Mouse (Mus musculus) cerebellum, adult 18-20 months (tissue): ENCODE data around the gene Exo1.
A peak's percentile ranks its signal among the peaks of the same experiment; 100 is the strongest.

Experiments
- DNase-seq, 2 experiments: peaks; one replicate each; pipeline ENCODE4 v3.0.0; 2021

Exo1 gene

DNA sequence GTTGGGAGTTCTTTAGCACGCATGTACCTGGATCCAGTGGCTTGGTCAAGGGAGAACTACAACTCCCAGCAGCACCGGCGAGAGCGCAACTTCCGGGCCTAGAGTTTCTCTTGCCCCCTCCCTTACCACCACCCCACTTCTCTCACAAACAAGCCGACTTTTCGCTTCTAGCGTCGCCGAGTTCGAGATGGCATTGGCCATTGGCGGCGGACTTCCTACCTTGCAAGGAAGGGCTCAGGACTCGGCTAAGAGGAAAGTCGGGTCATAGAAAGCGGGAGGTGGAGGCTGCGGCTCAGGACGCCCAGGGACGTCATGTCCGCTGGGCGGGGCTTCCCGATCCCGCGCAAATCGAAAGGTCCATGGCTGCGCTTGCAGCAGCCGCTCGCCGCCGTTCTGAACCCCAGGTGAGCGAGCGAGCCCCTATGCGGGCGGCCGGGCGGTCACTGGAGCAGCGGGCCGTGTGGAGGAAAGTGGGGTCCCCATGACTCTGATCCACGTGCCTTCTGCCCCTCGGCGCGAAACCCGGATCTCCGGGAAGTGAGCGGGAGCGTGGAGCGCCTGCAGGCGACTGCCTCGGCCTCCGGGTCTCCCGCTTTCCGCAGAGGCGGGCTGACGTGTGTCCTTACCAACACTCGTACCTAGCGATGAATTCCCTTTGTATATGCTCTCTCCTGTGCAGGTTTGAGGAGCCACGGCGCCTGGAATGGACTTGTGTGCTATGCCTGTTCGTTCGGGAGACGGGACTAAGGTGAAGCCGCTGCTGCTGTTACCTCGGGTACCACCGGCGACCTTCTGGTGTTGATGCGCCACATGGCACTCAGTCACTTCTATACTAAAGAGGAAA lies at the start of gene Exo1:
Exo1 (plus strand) TSS at position 129 of the 844 bp plus-strand sequence.
- DNase-seq, result peak; percentile 89 to 90

DNA sequence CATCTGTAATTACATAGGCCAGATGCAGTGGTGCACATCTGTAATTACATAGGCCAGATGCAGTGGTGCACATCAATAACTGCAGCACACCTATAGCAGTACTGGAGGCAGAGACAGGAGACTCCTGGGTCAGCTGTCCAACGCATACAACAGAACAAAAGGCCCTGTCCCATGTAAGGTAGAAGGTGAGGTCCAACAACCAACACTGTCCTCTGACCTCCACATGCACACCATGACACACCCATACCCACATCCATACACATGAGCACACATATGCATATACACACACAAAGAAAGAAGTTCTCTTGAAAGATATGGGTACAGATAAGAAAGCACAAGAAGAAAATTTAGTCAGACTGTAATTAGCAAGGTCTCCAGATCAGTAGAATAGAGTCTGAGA lies 24.9 kb upstream of the Exo1 start:
- DNase-seq, result no peak

DNA sequence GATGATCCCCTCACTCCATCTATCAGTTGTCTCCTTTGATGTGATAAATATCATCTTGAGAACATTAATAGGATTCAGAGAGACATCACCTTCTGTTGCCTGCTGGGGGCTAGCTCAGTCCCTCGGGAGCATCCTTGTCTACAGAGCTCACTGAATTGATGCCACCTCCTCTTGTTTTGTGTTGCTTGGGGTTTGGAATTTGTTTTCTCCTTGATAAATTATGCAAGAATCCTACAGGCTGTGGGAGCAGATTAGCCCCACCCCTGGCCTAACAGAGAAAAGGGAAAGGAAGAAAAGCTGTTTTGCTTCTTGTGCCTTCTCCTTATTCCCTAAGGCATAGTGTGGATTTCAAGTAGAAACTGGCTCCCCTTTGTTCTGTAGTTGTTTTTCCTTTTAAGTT lies 13.3 kb upstream of the Exo1 start:
- no peak for DNase-seq

DNA sequence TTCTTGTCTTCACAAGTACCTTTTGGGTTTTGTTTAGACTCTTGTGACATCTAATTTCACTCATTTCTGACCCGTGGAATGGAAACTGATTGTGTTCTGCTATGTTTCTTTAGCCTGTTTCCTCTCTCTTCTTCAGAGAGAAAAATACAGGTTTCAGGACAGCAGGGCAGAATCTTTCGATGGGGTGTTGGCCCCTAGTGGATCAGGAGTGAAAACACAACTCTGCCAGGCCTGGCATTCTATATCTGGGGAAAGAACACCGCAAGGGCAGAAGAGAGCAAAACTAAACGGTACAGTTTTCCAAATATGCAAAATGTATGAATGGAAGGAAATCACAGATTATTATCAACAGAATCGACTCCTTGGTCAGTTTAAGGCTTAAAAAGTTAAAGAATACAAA lies 12.8 kb upstream of the Exo1 start:
- DNase-seq, result peak; percentile 5 to 14

DNA sequence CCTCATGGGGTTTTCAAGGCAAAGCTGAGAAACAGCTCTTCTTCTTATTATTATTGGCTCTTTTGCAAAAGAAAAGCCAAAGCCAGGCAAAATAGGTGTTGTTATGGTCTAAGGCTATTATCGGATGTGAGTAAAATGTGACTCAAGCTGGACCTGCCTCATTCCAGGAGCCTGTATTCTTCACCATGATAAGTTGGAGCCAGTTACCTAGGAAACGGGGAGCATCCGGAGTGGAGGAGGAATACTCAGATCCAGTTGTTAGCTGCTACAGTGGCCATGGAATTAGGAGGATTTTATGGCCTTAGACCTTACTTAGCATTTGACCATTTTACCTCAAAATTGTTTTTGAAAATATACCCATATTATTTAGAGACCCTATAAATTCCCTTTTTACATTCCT lies 9.7 kb upstream of the Exo1 start:
- DNase-seq, result no peak

DNA sequence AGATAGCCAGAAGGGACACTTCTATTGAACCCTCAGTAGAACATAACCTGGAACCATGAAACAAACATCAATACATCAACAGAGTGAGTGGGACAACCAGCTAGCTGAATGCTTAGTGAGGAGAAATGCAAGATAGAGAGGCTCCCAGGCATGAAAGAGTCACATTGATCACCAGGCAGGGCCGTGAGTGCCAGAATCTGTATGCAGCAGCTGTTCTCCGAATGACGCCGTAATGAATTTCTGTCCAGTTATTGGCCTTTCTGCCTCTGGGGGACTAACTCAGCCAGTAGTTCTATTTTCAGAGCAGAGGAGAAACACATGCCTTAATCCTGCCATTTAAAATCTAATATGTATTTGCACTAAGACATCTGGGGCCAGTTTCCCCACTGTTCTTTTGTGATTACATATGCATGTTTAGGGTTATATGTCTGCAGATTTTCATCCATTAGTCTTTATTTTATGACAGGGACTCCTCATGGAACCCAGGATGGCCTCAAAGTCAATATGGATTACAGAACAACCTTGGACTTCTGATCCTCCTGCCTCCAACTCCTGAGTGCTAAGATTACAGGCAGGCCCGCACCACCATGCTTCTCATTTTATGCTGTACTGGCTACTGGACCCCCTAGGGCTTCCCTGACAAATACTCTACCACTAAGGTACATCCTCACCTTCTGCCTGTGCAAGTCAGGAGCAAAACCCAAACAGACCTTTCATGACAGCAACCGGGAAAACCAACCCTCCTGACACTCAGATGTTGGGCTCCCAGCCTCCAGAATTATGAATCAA lies 8.2 kb upstream of the Exo1 start:
- no peak for DNase-seq

DNA sequence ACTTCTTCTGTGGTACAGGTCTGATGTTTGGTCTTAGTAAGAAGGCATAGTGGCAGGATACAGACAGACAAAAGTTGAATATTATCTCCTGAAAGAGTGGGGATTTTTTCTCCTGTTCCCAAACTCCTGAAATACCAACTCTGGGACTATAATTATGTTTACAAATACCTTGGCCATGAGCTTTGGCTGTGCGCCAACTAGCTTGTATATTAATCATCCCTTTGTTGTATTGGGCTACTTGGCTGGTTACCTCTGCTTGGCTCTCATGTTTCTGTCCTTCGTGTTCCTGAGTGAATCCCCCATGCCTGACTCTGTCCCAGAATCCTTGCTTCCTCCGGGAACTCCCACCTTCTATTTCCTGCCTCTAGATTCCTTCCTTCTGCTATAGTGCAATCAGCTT lies 3.0 kb downstream of the Exo1 start:
- no peak for DNase-seq

DNA sequence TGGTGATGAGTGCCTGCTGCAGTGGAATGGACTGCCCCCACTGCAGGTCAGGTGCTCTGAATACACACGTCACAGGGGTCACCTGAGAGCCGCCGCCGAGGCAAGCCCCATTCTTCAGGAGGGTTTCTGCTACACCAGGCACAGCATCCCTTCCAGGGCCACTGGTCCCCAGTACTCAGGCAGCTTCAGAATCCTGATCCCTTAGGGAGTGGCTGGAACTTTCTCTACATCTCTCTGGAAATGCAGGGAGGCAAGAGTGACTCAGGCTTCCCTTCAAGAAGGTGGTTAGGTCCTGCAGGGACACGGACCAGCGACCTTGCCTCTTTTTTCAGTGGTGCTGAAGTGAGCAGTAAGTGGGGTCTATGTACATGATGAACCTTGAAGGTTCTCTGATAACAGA lies 12.9 kb downstream of the Exo1 start:
- DNase-seq, result no peak

DNA sequence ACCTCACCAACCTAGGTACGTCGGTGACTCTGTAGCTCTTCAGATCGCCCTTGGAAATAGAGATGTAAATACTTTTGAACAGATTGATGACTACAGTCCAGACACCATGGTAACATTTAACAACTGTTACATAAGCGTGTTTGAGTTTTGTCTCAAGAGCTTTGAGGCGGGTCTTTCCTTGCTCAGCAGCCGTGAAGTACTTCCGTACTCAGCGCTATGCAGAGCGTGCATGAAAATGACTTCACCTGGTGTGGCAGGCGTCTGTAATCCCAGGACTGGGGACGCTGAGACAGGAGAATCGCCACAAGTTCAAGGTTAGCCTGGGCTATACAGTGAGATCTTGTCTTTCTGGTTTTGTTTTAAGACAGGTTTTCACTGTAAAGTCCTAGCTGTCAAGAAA lies 13.3 kb downstream of the Exo1 start:
- DNase-seq, result no peak

DNA sequence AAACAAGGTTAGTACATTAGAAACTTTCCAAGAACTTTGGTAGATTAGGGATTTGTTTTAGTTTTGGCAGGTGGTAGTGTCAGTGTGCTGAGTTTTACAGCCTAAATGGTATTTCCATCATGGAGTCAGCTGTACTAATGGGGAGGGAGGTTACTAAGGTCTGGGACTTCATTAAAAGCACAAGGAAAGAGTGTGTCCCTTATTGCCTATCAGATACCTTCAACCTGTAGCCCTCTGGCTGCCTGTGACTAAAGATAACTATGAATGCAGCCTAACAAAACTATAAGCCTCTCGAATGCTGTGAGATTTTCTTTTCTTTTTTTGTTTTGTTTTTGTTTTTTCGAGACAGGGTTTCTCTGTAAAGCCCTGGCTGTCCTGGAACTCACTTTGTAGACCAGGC lies 30.8 kb downstream of the Exo1 start:
- no peak for DNase-seq

DNA sequence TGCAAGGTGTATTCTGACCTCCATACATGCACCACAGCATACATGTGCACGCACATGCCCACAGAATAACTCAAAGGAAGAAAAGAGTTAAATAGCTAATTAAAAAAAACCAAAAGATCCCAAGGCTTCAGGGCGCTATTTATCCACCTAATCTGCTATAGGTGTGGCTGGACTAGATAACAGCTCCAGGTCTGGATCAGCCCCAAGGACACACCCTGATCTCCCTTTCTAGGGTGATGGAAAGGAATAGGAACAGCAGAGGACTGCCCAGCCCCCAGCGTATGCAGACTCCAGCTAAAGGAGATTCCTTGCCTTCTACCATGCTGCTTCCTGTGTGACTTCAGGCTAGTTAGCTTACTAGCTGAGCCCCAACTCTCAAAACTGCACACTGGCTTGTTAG lies 31.7 kb downstream of the Exo1 start:
- DNase-seq, result no peak

DNA sequence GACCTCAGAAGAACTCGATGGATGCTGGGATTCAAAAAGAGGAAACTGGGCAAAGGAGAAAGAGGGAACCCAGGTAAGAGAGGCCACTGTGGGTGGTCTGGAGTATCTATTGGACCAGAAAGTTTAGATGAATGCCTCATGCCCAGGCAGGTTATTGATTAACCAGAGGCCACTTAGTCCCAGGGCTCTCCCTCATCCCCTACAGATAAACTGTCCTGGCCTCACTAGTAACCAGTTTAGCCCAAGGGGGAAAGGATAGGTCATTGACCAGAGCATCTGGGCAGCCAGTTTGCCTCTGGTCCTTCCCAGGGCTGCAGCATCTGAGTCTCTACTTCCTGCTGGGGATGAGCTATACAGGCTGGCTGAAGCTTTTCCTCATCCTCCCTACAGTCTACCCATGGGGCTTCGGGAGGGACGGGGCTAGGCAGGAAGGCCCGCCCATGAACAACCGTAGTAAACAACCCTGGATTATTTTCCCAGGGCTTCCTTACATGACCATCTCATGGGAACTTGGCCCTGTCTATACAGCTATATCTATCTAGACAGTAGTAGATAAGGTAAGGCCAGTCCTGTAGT lies 33.4 kb downstream of the Exo1 start:
- no peak for DNase-seq

DNA sequence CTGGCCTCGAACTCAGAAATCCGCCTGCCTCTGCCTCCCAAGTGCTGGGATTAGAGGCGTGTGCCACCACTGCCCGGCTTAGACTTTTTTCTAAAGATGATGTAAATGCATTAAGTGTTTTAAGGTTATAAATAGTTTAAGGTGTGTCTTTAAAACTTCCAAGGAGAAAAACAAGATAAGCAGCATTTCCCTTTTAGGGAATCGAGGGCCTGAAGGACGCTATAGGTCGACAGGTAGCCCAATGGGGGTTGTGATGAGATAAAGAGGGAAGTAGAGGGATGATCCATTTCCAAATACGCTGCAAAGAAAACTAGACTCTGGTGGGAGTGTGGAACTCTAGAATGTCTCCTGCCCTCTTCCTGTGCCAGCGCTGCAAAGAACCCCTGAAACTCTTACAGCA lies 39.6 kb downstream of the Exo1 start, which contains the start of gene Gm38100:
Gm38100 (plus strand) TSS at position 301 of the 400 bp plus-strand sequence.
- DNase-seq, result no peak

DNA sequence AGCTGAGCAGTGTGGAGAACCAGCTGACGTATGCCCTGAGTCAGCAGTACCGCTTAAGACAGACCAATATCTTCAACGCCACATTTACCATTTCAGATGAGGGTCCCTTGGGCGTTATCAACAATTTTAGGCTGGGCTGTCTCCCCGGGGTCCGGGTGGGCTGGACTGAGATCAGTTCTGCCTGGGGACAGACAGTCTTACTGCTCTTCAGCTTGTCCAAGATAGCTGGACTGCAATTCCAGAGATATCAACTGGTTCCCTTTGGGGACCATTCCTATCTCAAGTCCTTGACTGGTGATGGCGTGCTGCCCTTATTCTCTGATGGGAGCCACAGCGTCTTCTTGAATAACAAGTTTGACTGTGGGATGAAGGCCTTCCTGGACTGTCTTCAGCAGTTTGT lies 40.7 kb downstream of the Exo1 start:
- no peak for DNase-seq

DNA sequence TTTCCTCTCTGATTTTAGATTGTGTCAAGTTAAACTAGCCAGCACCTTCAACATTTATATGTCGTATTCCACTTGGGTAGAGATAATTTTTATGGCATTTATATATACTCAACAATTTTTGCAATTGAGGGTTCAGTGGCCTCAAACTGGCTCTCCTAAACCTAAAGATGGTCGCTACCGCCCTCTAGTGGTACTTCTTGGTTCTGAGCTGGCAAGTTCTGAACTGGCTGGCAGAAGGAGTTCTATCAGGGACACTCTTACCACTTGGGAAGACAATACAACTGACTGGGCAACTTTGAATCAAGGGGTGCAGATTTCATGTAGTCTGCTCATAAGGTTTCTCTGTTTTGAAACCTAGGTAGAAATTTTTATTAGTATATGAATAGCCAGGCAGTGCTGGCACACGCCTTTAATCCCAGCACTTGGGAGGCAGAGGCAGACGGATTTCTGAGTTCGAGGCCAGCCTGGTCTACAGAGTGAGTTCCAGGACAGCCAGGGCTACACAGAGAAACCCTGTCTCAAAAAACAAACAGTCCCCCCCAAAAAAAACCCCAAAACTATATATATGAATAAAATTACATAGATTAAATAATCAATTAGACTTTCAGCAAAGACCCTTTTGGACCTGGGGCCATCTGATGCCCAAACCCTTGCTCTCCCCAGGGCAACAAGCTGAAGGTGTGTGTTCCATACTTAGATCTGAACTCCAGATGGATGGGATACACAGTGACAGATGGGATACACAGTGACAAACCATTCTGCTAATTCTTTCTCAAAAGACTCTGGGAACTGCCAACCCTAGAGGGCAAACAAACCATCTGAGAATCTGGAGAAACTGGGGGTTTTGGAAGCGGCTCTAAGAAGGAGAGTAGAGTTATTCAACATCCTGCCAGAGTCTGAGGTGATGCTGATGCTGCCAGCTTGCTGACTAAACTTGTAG lies 43.7 kb downstream of the Exo1 start:
- DNase-seq, result peak; percentile 69 to 74

DNA sequence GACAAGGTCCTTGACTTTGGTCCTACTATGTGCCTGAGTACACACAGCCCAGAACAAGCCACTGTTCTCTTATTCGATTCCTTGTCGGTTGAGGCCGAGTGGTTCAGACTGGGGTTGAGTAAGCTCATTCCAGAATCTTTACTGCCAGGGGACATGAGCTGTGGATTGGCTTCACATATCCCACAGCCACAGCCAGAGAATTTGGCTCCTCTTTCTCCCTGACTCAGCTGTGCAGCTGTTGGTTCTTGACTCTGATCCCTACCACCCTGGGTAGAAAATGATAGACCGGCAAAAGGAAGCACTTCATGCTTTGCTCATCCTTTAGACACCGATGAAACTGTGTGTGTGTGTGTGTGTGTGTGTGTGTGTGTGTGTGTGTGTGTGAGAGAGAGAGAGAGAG lies 51.0 kb downstream of the Exo1 start:
- no peak for DNase-seq

DNA sequence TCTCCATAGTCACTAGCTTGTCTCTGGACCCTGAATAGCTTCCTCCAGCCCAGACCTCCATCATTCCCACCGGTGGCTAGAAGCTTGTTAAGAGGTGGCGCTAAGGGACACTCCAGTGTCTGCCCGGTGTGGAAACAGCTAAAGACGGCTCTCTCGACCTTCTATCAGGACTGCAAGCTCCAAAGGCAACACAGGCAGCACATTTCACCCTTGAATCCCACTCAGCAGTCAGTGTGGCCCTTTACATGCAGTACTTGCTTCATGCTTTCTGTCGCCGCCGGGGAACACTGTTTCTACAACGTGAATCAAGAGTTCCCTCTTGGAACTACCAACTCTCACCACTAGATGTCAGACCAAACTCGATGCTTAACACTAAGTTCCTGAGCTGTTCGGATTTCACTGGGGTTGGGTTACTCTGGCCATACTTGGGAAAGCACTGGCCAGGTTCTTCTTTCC lies 55.9 kb downstream of the Exo1 start:
- peak; percentile 86 to 87 for DNase-seq

DNA sequence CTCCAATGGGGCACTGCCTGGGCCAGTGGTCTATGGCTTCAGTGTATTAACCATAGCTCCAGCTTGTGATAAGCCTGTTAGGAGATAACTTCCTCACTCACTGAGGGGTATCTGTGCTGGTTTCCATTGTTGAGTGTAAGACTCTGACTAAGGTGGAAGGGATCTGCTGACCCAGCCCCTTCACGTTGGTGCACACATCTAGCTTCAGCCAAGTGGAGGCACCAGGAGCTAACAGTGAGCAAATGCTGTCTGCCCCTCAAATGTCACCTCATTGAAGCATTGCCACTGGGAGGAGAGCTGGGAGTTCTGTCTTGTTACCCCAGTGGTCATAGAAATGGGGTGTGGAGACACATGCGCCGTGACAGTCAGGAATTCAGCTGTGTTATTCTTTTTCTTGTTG lies 58.4 kb downstream of the Exo1 start:
- DNase-seq, result no peak

DNA sequence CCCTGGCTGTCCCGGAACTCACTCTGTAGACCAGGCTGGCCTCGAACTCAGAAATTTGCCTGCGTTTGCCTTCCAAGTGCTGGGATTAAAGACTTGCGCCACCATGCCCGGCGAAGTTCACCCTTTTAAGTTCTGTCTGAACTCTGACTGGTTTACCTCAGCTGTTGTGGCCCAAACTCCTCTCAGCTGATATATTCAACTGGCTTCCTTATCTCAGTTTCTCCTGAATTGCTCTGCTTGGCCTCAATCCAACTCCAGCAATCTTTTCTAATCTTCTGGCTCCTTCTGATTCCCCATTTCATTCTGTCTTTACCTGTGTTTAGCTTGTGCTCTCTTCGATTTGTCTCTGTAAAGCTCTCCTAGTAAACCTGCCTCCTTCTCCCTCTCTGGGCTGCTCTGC lies 62.8 kb downstream of the Exo1 start:
- DNase-seq, result no peak

DNA sequence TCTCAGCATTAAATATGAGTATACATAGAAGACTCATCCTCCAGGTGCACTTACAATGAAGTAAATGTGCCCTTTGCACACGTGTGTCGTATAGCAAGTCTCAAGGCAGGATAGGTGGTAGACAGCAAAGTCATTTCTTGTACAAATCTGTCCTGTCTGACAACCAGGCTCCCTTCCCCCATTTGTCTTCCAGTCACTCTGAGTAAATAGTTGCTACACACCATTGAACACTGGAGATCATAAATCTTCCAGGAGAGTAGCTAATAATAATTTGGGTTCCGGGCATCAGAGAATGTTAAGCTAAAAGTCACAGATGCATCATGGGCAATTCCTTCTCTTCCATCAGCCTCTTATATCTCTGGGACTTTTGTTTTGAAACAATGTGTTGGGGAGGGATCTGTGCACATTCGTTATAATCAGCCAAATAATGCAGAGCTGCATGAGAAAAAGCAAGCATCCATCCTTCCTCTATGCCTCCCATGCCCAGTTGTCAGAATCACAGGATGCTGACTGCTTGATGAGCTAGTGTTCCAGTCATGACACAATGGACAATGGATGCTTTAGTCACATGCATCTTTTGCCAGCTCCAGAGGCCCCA lies 66.4 kb downstream of the Exo1 start:
- no peak for DNase-seq

DNA sequence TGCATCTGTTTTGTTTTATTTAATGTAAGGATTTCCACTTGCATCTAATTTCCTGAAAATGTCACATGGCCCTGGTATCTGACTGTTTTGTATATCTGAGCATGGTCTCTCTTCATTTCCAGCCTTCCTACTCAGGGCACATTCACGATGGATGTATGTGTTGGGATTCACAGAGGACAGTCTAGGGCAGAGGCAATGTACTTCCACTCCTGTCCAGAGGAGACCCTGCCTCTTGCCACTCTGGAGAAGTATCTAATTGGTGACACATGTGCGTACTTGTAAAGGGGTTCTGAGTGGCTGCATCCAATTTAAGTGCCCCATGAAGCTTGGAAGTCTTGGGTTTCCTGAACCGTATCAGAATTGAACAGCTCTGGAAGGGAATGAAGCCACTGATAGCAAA lies 70.0 kb downstream of the Exo1 start:
- no peak for DNase-seq

DNA sequence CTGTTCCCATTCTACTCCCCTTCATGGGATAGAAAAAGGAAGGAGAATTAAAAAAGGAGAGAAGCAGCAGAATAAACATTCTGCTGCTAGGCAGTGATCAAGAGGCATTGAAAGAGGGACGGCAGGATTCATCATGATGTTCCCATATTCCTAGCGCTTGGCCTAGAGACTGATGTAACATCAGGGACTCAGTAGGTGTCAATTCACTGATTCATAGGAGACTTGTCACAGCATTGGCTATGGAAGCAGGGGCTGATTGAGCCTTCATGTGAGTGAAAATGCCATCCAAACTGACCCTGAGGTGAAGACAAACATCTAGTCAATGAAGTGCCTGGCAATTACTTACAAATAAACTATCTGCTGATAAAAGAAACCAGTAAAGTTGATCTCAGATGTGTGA lies 70.5 kb downstream of the Exo1 start:
- no peak for DNase-seq
